Mouse (Mus musculus) midbrain, embryonic 13.5 days (tissue): ENCODE results near the gene Plce1. TPM values are rescaled to one million over a fixed set of nuclear protein-coding genes. Genes with fewer than 3 reads are reported as not detected.
A peak's percentile ranks its signal among the peaks of the same experiment; 100 is the strongest.

Experiments
- ATAC-seq: fragments of 200-750 bp; cut with Nextera tagmentation; 2 replicates; pipeline ENCODE4 v1.8.0; 2017; ENCODE audit warnings: mild to moderate bottlenecking, moderate TSS enrichment, moderate library complexity
- H3K27ac ChIP-seq: fragments of 300-500 bp; sonication (generic); 2 replicates; pipeline ENCODE4 v1.5.1; 2015; ENCODE audit warnings: inconsistent platforms, mild to moderate bottlenecking, moderate library complexity
- H3K27me3 ChIP-seq: fragments of 300-500 bp; sonication (generic); 2 replicates; pipeline ENCODE4 v1.6.1; 2015; ENCODE audit warnings: mild to moderate bottlenecking, inconsistent platforms
- H3K36me3 ChIP-seq: fragments of 300-500 bp; sonication (generic); 2 replicates; pipeline ENCODE4 v1.6.1; 2015; ENCODE audit warnings: mild to moderate bottlenecking, inconsistent platforms
- H3K4me1 ChIP-seq: fragments of 300-500 bp; sonication (generic); replicated peaks from 2 replicates; pipeline ENCODE4 v1.6.1; 2015; ENCODE audit warnings: inconsistent platforms
- H3K4me2 ChIP-seq: fragments of 300-500 bp; sonication (generic); replicated peaks from 2 replicates; pipeline ENCODE4 v1.6.1; 2015; ENCODE audit warnings: moderate library complexity, mild to moderate bottlenecking, inconsistent platforms
- H3K4me3 ChIP-seq: fragments of 300-500 bp; sonication (generic); replicated peaks from 2 replicates; pipeline ENCODE4 v1.5.1; 2015; ENCODE audit warnings: mild to moderate bottlenecking, inconsistent platforms
- H3K9ac ChIP-seq: fragments of 300-500 bp; sonication (generic); replicated peaks from 2 replicates; pipeline ENCODE4 v1.6.1; 2015; ENCODE audit warnings: mild to moderate bottlenecking, inconsistent platforms
- H3K9me3 ChIP-seq: fragments of 300-500 bp; sonication (generic); 2 replicates; pipeline ENCODE4 v1.6.1; 2016; ENCODE audit warnings: mild to moderate bottlenecking, inconsistent platforms
- WGBS: fragments of 180-500 bp; shearing (Covaris S2); methylation state at CpG from one replicate; pipeline ENCODE4 v1.1.7; 2015; 5-methylcytosine and 5-hydroxymethylcytosine counted together
- polyA plus RNA-seq: library from polyadenylated mRNA; unstranded; fragments of >200 nt; fragmentation: Nextera tagmentation; extraction: Ambion mirVana; gene quantifications from 2 replicates; pipeline ENCODE4 v1.2.1, GENCODE M21; 2015

Plce1 gene
- polyA plus RNA-seq, 1 experiment from 2014 or later, result 4.3 TPM

- no peak overlapping the region for H3K4me3 ChIP-seq
- H3K9ac ChIP-seq, result no peak overlapping the region
- H3K27ac ChIP-seq, result no peak overlapping the region
- H3K36me3 ChIP-seq, result no peaks in the 10 kb centered on the region
- no peaks in the 10 kb centered on the region for H3K9me3 ChIP-seq
- no peaks in the 10 kb centered on the region for H3K27me3 ChIP-seq
- no peak for ATAC-seq
- no peaks in the 10 kb centered on the region for H3K4me1 ChIP-seq
- no peak overlapping the region for H3K4me2 ChIP-seq
- 86% methylated on average over 7 of the region's 7 CpGs for WGBS
Measured at GRCm38 (mm10) chr19:38506131-38506530, 25.2 kb downstream of the Plce1 start.

- peak; percentile 63; the same call in 1 of the 2 replicates for ATAC-seq
- WGBS, result 80% methylated on average over 12 of the region's 12 CpGs
- no peaks in the 10 kb centered on the region for H3K9me3 ChIP-seq
- H3K9ac ChIP-seq, result no peak overlapping the region
- no peaks in the 10 kb centered on the region for H3K36me3 ChIP-seq
- H3K4me2 ChIP-seq, result no peak overlapping the region
- H3K4me1 ChIP-seq, result no peaks in the 10 kb centered on the region
- no peak overlapping the region for H3K4me3 ChIP-seq
- no peak overlapping the region for H3K27ac ChIP-seq
- H3K27me3 ChIP-seq, result no peaks in the 10 kb centered on the region
Measured at GRCm38 (mm10) chr19:38507251-38507965, 26.5 kb downstream of the Plce1 start.

GRCm38 (mm10) chr19:38507966-38508625 is 27.2 kb downstream of the Plce1 start:
- Histone ChIP-seq H3K36me3 (no peaks in the 10 kb centered on the region), H3K9ac (no peak overlapping the region), H3K4me1 (no peaks in the 10 kb centered on the region), H3K4me3 (no peak overlapping the region), H3K9me3 (no peaks in the 10 kb centered on the region), H3K4me2 (no peak overlapping the region), H3K27ac (no peak overlapping the region), H3K27me3 (no peaks in the 10 kb centered on the region)
- WGBS, result 73% methylated on average over 9 of the region's 9 CpGs
- ATAC-seq, result no peak

- Histone ChIP-seq H3K4me2 (no peak overlapping the region), H3K9ac (no peak overlapping the region), H3K27ac (no peak overlapping the region), H3K36me3 (no peaks in the 10 kb centered on the region), H3K4me3 (no peak overlapping the region), H3K27me3 (no peaks in the 10 kb centered on the region), H3K9me3 (no peaks in the 10 kb centered on the region), H3K4me1 (no peaks in the 10 kb centered on the region)
- no peak for ATAC-seq
- 87% methylated on average over 5 of the region's 5 CpGs for WGBS
Measured at GRCm38 (mm10) chr19:38514417-38515184, 33.7 kb downstream of the Plce1 start.

- Histone ChIP-seq H3K4me1 (peaks cover 11% of the 10 kb centered on the region), H3K9me3 (peaks cover 4% of the 10 kb centered on the region; the same call in 1 of the 2 replicates), H3K4me2 (no peak overlapping the region), H3K27me3 (no peaks in the 10 kb centered on the region), H3K9ac (no peak overlapping the region), H3K4me3 (no peak overlapping the region), H3K36me3 (peaks cover 11% of the 10 kb centered on the region), H3K27ac (no peak overlapping the region)
- no peak for ATAC-seq
- 23% methylated on average over 3 of the region's 3 CpGs for WGBS
Measured at GRCm38 (mm10) chr19:38526855-38527254, 45.9 kb downstream of the Plce1 start.

- WGBS, result 52% methylated on average over 3 of the region's 3 CpGs
- no peaks in the 10 kb centered on the region for H3K27me3 ChIP-seq
- ATAC-seq, result peak; percentile 56; the same call in 1 of the 2 replicates
- H3K36me3 ChIP-seq, result peaks cover 11% of the 10 kb centered on the region
- no peak overlapping the region for H3K27ac ChIP-seq
- no peak overlapping the region for H3K4me2 ChIP-seq
- peaks cover 4% of the 10 kb centered on the region; the same call in 1 of the 2 replicates for H3K9me3 ChIP-seq
- no peak overlapping the region for H3K4me3 ChIP-seq
- H3K9ac ChIP-seq, result no peak overlapping the region
- peaks cover 11% of the 10 kb centered on the region for H3K4me1 ChIP-seq
Measured at GRCm38 (mm10) chr19:38527475-38527874, 46.6 kb downstream of the Plce1 start.

GRCm38 (mm10) chr19:38533230-38533629 is 52.3 kb downstream of the Plce1 start:
- H3K9ac ChIP-seq, result no peak overlapping the region
- 95% methylated on average over 5 of the region's 5 CpGs for WGBS
- no peak for ATAC-seq

GRCm38 (mm10) chr19:38539338-38539737 is 58.4 kb downstream of the Plce1 start:
- no peak overlapping the region for H3K9ac ChIP-seq
- H3K4me1 ChIP-seq, result no peaks in the 10 kb centered on the region
- no peaks in the 10 kb centered on the region for H3K27me3 ChIP-seq
- no peak overlapping the region for H3K4me2 ChIP-seq
- H3K27ac ChIP-seq, result no peak overlapping the region
- H3K4me3 ChIP-seq, result no peak overlapping the region
- no peak for ATAC-seq
- no peaks in the 10 kb centered on the region for H3K9me3 ChIP-seq
- no peaks in the 10 kb centered on the region for H3K36me3 ChIP-seq
- WGBS, result 47% methylated on average over 3 of the region's 3 CpGs

More at GRCm38 (mm10) chr19:38533230-38533629, 52.3 kb downstream of the Plce1 start:
- Histone ChIP-seq H3K4me3 (no peak overlapping the region), H3K27ac (no peak overlapping the region), H3K9me3 (no peaks in the 10 kb centered on the region), H3K4me1 (no peaks in the 10 kb centered on the region), H3K36me3 (no peaks in the 10 kb centered on the region), H3K27me3 (no peaks in the 10 kb centered on the region), H3K4me2 (no peak overlapping the region)

- Histone ChIP-seq H3K4me3 (no peak overlapping the region), H3K9me3 (no peaks in the 10 kb centered on the region), H3K27ac (no peak overlapping the region), H3K9ac (no peak overlapping the region), H3K4me1 (no peaks in the 10 kb centered on the region), H3K4me2 (no peak overlapping the region), H3K36me3 (no peaks in the 10 kb centered on the region), H3K27me3 (no peaks in the 10 kb centered on the region)
- no peak for ATAC-seq
- WGBS, result 94% methylated on average over 3 of the region's 3 CpGs
Measured at GRCm38 (mm10) chr19:38540549-38540948, 59.6 kb downstream of the Plce1 start.

- H3K36me3 ChIP-seq, result no peaks in the 10 kb centered on the region
- 88% methylated on average over 8 of the region's 8 CpGs for WGBS
- no peak overlapping the region for H3K4me2 ChIP-seq
- no peak overlapping the region for H3K9ac ChIP-seq
- H3K9me3 ChIP-seq, result no peaks in the 10 kb centered on the region
- no peaks in the 10 kb centered on the region for H3K4me1 ChIP-seq
- no peak overlapping the region for H3K27ac ChIP-seq
- H3K27me3 ChIP-seq, result no peaks in the 10 kb centered on the region
- H3K4me3 ChIP-seq, result no peak overlapping the region
- no peak for ATAC-seq
Measured at GRCm38 (mm10) chr19:38549487-38550058, 68.7 kb downstream of the Plce1 start.

GRCm38 (mm10) chr19:38553551-38553950 is 72.6 kb downstream of the Plce1 start:
- H3K9me3 ChIP-seq, result no peaks in the 10 kb centered on the region
- no peaks in the 10 kb centered on the region for H3K36me3 ChIP-seq
- no peak for ATAC-seq
- no peak overlapping the region for H3K4me2 ChIP-seq
- no peak overlapping the region for H3K4me3 ChIP-seq
- no peak overlapping the region for H3K27ac ChIP-seq
- no peaks in the 10 kb centered on the region for H3K4me1 ChIP-seq
- H3K27me3 ChIP-seq, result no peaks in the 10 kb centered on the region
- 80% methylated on average over 2 of the region's 2 CpGs for WGBS
- no peak overlapping the region for H3K9ac ChIP-seq

- H3K9ac ChIP-seq, result no peak overlapping the region
- no peak for ATAC-seq
- no peaks in the 10 kb centered on the region for H3K36me3 ChIP-seq
- H3K9me3 ChIP-seq, result no peaks in the 10 kb centered on the region
- H3K4me2 ChIP-seq, result no peak overlapping the region
- WGBS, result 83% methylated on average over 3 of the region's 3 CpGs
- no peaks in the 10 kb centered on the region for H3K4me1 ChIP-seq
- no peaks in the 10 kb centered on the region for H3K27me3 ChIP-seq
- H3K4me3 ChIP-seq, result no peak overlapping the region
- no peak overlapping the region for H3K27ac ChIP-seq
Measured at GRCm38 (mm10) chr19:38555399-38555798, 74.5 kb downstream of the Plce1 start.
